Mouse (Mus musculus): ENCODE data around the gene Ero1l.

The Ero1l gene

DNA sequence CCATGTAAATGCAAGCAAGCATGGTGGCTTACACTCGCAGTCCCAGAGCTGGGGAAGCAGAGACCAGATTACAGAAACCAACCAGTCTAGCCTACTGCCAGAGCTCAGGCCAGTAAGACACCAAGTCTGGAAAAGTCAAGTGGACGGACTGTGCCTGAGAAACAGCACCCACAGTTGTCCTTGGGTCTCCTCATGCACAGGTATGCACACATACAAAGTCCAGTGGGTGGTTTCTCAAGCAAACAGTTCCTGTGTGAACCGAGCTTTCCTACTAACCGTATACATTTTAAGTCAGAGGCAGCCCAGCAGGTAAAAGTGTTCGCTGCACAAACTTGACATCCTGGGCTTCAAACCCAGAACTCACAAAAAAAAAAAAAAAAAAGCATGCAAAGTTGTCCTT is 12.7 kb downstream of the Ero1l start:
- DNase-seq (ENCODE audit: extremely low read depth, low read depth, low spot score) = no peak

DNA sequence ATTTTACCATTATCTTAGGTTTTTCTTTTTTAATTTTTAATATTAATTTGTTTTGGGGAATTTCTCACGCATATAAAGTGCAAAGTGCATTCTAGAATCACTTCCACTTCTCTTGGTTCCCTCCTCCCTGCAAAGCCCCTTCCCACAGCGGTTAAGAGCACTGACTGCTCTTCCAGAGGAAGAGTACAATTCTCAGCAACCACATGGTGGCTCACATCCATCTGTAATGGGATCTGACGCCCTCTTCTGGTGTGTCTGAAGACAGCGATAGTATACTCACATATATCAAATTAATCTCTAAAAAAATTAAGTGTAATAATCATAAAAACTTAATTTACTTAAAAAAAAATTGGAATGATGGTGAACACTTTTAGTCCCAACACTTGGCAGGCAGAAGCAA is 14.2 kb downstream of the Ero1l start:
- DNase-seq (ENCODE audit: extremely low read depth, low read depth, low spot score) = no peak

DNA sequence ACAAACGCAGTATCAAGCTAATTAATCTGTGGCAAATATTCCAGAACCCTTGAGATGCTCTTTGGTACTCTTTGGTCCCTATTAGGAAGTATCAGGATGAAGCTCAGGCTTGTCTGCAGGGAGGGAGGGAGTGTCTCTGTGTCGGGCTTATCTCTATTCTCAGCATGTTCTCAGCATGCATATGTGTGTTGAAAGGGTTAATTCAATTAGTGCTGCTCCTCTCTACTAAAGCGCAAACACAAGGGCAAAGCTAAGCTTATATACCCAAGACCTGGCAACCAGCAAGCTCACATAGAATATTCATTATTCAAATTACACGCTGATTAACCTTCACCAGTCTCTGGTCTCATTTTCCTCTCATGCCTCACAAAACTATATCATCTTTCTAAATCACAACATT is 14.6 kb downstream of the Ero1l start:
- DNase-seq (ENCODE audit: extremely low read depth, low read depth, low spot score) = no peak

DNA sequence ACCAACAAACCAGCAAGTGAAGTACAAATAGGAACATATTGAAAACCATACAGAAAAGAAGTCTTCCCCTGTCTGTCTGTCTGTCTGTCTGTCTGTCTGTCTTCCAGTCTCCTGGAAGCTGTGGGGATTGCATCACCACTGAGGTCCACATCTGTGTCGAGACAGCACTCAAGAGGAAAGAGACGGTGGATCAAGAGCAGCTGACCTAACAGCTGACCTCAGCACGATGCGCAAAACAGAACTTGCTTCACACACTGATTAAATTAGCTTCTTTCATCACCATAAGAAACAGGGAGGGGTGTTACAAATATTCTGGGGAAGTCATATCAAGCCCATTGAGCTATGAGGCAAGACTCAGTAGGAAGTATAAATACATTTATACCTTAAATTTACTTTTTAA is 27.0 kb downstream of the Ero1l start:
- no peak for DNase-seq (ENCODE audit: extremely low read depth, low read depth, low spot score)

DNA sequence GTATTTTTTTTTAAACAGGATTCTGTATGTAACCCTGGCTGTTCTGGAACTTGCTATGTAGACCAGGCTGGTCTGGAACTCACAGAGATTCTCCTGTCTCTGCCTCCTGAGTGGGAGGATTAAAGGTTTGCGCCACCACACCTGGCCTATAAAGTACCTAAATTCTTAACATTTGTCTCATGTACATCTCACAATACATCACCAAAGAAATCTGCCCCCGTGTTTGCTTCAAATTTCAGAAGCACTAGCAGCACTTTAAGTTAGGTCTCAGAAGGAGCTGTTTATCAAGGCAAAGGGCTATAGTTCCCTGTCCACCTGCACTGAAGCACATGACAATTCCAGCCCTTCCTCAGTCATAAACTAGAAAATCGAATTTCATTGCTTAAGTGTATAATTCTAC is 36.5 kb downstream of the Ero1l start:
- DNase-seq (ENCODE audit: extremely low read depth, low read depth, low spot score) = no peak

DNA sequence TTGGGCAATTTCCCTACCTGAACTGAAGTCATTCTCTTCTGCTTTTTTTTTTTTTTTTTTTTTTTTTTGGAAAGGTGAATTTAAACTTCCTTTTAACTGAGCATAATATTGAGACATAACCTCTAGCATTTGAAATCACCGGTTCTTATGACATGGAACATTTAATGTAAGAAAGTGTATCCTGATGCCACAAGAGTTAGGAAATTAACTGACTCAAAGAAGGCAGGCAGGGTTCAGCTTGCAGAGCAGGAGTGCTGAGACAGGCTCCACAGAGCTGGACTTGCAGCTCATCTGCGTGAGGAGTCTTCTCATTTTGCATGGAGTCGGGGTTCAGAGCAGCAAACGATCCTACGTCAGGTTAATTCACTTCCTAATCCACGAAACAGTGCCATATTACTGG is 42.8 kb downstream of the Ero1l start:
- no peak for DNase-seq (ENCODE audit: extremely low read depth, low read depth, low spot score)

DNA sequence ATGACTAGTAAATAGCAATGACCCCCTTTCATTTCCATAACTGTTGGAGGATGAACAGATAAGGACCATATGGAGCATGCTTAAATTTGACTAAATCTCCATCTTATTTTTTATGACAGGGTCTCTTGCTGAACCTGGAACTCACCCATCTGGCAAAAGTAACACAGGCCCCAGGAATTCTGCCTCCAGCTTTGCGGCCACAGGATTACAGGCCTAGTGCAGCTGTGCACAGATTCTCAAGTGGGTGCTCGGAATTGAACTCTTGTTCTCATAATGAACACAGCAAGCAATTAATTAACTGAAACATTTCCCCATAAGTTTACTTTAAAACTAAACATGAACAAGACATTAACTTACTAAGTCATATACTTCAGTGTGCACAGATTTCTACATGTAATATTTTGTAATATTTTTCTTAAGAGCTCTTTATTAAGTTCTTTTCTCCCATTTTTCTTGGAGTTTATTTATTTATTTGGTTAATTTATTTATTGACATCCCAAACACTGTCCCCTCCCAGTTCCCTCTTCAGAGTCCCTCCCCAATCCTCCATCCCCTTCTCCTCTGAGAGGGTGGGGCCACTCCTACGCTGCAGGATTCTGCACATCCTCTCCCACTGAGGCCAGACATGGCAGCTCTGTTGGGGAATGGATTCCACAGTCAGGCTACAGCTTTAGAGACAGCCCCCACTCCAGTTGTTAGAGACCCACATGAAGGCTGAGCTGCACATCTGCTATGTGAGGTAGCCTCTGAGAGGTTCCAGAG is 54.6 kb downstream of the Ero1l start:
- no peak for DNase-seq (ENCODE audit: extremely low read depth, low read depth, low spot score)

DNA sequence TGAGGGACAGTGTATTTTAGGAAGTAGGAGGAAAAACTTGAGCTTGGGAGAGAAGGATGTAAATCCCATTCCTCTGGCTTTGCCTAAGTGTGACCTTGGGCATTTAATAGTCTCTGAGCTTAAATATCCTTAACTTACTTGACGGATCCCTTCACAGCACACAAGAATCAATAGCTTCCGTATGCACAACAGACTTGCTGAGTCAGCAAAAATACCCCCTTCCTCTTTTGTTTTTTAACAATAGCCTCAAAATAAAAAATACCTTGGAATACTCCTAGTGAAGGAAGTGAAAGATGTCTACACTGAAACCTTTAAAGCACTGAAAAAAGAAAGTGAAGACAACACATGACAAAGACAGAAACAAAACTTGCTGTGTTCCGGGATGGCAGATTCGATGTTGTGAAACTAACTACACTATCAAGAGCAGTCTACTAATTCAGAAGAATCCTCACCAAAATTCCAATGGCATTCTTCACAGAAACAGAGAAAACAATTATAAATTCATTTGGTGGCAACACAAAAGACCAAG is 67.0 kb downstream of the Ero1l start:
- DNase-seq (ENCODE audit: extremely low read depth, low read depth, low spot score) = no peak

DNA sequence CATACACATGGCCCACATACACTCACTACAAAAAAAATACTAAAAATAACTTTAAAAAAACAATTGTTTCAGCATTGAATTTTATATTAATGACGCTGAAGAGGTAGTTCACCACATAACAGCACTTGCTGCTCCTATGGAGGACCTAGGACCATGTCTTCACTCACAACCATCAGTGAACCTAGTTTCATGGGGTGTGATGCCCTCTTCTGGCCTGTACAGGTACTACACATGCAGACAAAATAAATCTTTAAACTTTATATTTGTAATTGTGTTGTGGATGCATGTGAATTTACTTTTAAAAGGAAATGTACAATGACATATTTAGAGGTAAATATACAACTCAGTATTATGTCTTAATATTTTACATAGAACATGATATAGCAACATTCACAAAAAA is 77.0 kb downstream of the Ero1l start:
- DNase-seq (ENCODE audit: extremely low read depth, low read depth, low spot score) = no peak

DNA sequence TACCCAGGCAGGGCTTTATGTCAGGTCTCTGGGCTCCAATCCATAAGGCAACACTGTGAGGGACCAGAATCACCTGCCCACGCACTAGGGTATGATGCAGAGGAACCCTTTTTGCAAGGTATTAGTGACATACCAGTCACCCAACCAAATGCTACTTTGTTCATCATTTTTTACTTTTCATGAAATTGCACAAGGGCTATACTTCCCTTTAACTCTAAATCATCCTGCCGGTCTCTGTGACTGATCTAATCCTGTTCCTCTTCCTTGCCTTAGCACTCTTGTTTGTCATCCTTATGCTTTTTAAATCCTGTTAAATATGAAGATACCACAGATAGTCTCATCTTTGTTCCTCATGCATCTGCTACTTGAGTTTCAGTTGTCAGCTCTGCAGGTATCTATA is 79.5 kb downstream of the Ero1l start:
- no peak for DNase-seq (ENCODE audit: extremely low read depth, low read depth, low spot score)

Measured in fat pad, adult 2 months (tissue).